Mouse (Mus musculus) left cerebral cortex, postnatal 10 days (tissue): Measurements from ENCODE around the gene Slc9a7. TPM values are rescaled to one million over a fixed set of nuclear protein-coding genes. Genes with fewer than 3 reads are reported as not detected.

Experiments
- total RNA-seq, 2 experiments: library from RNA; stranded (reverse); gene quantifications; 2 replicates each; pipeline ENCODE4 v1.2.3; 2021

Slc9a7 gene
- total RNA-seq, 2 experiments from 2014 or later = 71.0 to 75.4 TPM

Other genes with a start within 250 kb of the Slc9a7 start
- 1 to 10 TPM; 3.7 to 4.8 TPM for gene Chst7, start 232.2 kb downstream of the Slc9a7 start, total RNA-seq
- gene Rp2, start 72.7 kb upstream of the Slc9a7 start, total RNA-seq = 10 to 100 TPM; 13.1 to 14.0 TPM
- 1 to 10 TPM; 7.3 to 8.1 TPM for gene Jade3, start 133.9 kb upstream of the Slc9a7 start, total RNA-seq